Mouse (Mus musculus) bone marrow macrophage, adult 2 months (primary cell): ENCODE data around the gene Odf3b.

ENCODE experiments used
- CTCF ChIP-seq: IDR thresholded peaks from 2 replicates; pipeline ENCODE4 v1.5.1; 2012; ENCODE audit warnings: low read depth, mild to moderate bottlenecking, low read length, moderate library complexity
- POLR2A ChIP-seq: IDR thresholded peaks from 2 replicates; pipeline ENCODE4 v1.6.1; 2012; ENCODE audit warnings: mild to moderate bottlenecking, low read depth, low read length, borderline replicate concordance

GRCm38 (mm10) chr15:89406691-89407090 is 27.6 kb upstream of the Odf3b start:
- TF ChIP-seq CTCF (no peak), POLR2A (no peak)
